Mouse (Mus musculus): ENCODE measurements around the gene Gtf2f2.

Gtf2f2 gene

DNA sequence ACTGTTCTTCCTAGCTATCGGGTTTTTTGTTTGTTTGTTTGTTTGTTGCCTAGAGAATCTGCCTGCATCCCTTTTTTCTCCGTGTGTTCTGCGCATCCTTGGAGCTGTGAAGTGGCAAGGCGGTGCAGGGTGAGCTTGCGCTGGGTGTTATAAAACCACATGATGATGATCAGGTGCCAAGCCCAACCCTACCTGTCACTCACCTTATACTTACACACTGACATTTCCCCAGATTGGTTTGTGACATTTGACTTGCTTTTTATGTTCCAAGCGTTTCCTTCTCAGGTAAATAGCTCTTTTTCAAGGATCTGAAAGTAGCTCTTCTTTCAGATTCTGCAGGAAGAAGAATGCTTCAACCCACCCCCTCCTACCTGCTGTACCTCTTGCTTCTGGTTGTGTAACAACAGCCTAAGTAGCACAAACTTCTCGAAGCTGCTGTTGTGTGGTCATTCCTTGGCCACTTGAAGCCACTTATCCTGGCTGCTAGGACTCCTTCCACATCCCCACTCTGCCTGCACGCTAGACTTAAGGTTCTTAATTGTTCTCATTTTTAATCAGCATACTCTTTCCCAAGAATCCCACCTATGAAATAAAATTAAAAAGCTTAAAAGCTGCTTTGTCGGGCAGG is 143.8 kb downstream of the Gtf2f2 start:
- no peak for DNase-seq (ENCODE audit: low read depth in 1 of 2, low spot score in 2 of 2)

DNA sequence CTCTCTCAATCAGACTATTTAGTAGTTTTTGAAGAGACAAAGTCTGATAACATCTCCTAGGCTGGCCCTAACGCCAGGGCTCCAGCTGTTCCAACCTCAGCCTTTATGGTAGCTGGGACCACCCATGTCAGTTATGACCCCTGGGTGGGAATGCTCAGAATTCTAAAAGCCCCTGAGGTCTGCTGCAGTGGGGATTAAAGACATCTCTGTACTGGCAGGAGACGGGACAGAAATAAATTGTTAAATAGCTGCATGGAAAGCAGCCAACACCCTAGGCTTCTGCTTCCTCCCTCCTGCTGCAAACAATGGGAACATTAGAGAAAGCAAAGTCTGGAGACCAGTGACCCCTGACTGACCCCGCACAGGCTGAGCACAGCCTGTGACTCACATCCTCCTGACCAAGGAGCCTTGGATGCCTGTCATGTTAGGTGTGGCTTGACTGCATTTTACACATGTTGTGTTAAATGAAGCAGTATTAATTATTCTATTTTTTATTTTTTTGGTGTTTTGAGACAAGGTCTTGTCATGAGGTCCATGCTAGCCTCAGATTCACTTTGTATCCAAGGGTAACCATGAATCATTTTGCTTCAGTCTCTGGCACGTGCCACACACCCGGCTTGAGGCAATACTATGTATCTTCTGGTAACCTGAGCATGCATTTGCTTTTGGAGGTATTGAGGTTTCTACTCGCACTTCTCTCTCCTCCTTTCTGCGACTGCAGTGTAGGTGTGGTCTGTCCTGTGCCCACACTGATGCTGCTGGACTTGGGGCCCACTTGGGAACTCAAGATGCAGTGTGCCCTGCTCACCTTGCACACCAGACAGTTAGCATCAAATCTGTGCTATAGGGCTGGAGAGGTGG is 146.9 kb downstream of the Gtf2f2 start:
- DNase-seq (ENCODE audit: low read depth in 1 of 2, low spot score in 2 of 2): peak; percentile 63 to 77

DNA sequence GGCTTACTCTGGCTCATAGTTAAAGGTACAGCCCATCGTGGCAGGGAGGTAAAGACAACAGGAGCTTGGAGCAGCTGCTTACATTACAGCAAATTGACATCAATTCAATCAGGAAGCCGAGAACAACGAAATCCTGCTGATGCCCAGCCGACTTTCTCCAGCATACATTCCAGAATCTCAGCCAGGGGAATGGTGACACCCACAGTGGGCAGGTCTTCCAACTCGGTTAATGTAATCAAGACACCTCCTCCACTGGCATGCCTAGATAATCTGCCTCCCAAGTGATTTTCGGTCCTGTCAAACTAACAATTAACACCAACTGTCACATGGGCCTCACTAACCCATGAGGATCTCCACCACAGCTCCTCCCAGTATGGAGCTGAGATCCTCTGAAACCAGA is 148.0 kb downstream of the Gtf2f2 start:
- no peak for DNase-seq (ENCODE audit: low read depth in 1 of 2, low spot score in 2 of 2)

DNA sequence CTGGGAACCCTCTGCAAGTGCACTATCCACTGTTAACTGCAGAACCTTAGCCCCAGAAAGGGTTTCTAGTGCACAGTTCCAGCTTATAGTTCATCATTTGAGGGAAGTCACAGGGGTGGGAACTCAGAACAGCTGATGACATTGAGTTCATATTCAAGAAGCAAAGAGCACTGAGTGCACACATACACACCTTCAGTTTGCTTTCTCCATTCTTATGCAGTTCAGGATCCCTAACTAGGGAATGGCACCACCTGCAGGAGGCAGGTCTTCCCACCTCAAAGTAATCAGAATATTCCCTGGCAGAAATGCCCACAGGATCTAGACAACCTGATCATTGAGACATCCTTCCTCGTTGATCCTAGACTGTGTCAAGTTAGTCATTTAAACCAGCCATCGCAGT is 151.0 kb downstream of the Gtf2f2 start:
- no peak for DNase-seq (ENCODE audit: low read depth in 1 of 2, low spot score in 2 of 2)

DNA sequence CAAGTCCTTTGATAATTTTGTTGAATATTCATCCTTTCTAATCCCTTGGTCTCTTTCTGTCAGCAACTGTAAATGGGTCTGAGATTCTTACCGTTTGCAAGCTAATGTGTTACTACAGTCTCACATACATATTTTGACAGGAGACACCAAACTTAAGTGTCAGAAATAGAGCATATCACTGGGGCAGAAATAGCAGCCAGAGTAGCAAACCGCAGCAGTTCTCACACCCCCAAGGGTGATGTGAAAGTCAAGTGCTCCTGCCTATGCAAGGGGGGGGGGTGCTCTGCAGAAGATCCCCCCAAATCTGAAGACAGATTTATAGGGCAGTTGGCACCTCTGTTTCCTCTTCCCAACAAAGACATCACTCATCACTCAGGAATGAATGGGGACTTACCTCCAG is 152.5 kb downstream of the Gtf2f2 start:
- no peak for DNase-seq (ENCODE audit: low read depth in 1 of 2, low spot score in 2 of 2)

DNA sequence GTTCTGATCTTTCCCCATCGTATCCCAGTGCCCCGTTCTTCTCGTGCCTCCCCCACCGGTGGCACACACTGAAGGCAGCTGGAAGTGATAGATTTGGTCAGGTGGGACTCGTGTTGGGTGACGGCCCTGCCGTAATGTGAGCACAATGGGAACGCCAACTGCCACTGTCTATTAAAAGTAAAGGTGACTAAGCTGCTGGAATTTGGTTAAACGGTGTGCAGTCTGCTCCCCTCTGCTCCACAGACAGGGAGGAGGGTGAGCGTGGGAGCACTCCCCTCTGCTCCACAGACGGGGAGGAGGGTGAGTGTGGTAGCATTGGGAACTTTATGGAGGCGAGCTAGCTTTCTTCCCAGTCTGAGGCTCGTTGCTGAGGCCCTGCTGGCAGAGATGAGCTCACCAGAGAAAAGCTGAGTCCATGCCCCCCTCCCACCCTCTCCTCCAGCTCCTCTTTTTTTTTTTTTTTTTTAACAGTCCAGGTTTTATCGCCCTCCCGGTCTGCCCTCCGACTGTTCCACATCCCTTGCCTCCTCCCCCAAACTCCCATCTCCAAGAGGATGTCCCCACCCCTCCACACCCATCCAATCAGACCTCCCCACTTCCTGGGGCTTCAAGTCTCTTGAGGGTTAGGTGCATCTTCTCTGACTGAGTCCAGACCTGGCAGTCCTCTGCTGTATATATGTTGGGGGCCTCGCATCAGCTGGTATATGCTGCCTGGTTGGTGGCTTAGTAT is 155.2 kb downstream of the Gtf2f2 start:
- no peak for DNase-seq (ENCODE audit: low read depth in 1 of 2, low spot score in 2 of 2)

DNA sequence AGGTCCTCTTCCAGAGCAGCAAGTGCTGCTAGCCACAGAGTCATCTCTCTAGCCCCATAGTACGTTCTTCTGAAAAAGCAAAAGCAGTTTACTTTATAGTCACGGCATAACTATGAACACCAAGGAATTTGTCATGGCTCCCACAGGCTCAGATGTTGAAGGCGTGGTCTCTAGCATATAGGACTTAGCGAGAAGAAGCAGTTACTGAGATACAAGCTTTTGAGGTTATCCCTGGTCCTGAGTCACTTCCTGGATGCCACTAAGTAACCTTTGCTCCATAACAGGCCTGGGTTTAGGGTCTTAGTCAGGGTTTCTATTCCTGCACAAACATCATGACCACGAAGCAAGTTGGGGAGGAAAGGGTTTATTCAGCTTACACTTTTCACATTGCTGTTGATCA is 158.6 kb downstream of the Gtf2f2 start:
- DNase-seq (ENCODE audit: low read depth in 1 of 2, low spot score in 2 of 2): no peak

DNA sequence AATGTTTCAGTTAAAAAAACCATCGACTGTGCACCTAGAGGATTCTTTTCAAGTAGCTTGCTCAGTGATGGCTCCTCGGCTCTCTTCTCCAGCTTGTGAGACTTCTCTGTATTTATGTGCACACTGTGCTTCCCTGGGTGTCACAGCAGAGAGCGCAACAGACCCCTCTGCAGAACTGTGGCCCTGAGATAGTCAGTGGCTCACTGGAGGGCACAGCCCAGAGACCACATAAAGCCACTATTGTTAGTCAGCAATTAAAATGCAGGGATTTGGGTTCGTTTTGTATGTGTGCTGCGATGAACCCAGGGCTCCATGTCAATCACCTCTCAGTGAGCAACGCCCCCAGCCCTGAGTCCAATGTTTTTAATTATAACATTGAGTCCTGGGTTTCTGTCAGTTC is 159.8 kb downstream of the Gtf2f2 start:
- DNase-seq (ENCODE audit: low read depth in 1 of 2, low spot score in 2 of 2): no peak

DNA sequence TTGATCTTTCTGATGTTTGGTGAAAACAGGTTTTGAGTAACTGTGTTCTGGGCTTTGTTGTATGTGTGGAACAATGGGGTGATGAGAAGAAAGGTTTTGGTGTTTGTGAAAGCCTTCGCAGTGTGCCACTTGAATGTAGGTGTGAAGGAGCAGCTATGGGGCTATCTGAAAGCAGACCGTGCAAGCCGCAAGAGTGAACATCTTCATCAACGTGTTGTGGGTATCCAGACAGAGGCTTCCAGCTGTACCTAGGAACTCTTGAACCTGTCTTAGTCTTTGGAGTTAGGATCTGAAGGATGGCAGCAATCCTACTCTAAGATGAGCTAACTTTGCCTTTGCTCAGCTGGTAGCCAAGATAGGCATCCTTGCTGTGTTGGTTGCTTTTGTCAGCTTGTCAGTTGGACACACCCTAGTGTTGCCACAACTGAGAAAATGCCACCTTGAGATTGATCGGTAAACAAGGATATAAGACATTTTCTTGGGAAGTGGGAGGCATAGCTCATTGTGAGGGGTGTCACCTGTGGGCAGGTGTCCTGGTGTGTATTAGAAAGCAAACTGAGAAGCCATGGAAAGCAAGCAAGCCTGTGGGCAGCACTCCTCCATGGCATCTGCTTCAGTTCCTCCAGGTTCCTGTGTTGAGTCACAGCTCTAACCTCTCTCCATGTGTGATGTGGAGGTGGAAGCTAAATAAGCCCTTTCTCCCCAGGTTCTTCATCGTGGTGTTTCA is 160.7 kb downstream of the Gtf2f2 start:
- no peak for DNase-seq (ENCODE audit: low read depth in 1 of 2, low spot score in 2 of 2)

DNA sequence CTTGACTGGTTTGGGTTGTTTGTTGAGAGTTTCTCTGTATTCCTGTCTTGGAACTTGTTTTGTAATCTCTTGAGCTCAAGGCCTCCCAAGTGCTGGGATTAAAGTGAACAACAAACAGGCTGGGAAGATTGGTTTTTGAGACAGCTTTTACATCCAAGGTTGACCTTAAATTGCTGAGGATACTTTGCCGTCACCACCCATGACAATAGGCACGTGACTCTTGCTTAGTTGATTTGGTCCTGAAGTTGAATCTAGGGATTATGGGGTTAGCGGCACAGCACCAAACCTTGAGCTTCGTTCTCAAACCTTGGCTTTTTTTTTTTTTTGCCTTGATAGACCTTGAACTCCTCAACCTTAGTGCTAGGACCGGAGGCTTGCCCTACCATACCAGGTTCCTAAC is 161.4 kb downstream of the Gtf2f2 start:
- DNase-seq (ENCODE audit: low read depth in 1 of 2, low spot score in 2 of 2): no peak

DNA sequence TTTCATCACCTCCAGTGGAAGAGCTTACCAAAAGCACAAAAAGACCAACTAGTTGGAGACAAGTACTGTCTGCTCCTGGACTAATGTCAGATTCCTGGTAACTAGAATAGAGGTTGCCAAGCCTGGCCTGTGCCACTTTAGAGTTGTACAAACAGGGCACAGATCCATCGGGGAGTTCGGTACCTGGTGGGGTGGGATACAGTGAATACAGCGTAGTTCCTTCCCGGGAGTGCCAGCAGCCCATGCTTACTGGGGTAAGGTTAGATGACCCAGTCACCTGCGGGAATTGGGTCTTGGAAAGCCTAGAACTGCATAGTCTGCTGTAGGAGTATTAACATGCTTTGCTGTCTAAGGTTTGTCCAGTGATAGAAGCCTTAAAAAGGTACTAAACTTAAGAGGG is 162.2 kb downstream of the Gtf2f2 start:
- no peak for DNase-seq (ENCODE audit: low read depth in 1 of 2, low spot score in 2 of 2)

DNA sequence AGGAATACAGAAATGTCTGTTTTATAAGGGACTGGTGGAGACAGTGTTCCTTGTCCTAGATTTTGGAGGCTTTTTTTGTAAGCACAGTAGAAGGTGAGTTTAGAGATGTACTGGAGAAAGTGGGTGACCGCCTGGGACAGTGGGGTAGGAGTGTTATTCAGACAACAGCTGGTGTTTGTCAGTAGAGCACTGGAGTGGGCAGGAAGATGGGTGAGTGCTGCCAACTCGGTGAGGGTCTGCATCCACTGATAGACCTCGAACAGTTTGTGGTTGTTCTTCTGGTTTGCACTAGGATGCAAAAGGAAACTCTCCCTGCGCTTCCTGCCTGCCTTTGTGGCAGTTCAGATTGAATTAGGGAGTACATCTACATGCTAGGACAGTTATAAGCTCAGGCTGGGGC is 163.0 kb downstream of the Gtf2f2 start:
- no peak for DNase-seq (ENCODE audit: low read depth in 1 of 2, low spot score in 2 of 2)
